Mouse (Mus musculus) left cerebral cortex, postnatal 10 days (tissue): Measurements from ENCODE around the gene Liph. TPM values are rescaled to one million over a fixed set of nuclear protein-coding genes. Genes with fewer than 3 reads are reported as not detected.

Experiments
- total RNA-seq, 2 experiments: library from RNA; stranded (reverse); gene quantifications; 2 replicates each; pipeline ENCODE4 v1.2.3; 2021

Liph gene
- total RNA-seq, 2 experiments from 2014 or later, result 0.24 to 0.36 TPM

Other genes with a start within 250 kb of the Liph start
- 1 to 10 TPM; 1.4 to 1.9 TPM for gene Ehhadh, start 207.9 kb downstream of the Liph start, total RNA-seq
- gene Map3k13, start 201.3 kb downstream of the Liph start, total RNA-seq, result 10 to 100 TPM; 11.3 to 12.2 TPM
- 10 to 100 TPM; 19.8 to 20.5 TPM for gene Tmem41a, start 48.1 kb downstream of the Liph start, total RNA-seq
- gene Senp2, start 13.8 kb upstream of the Liph start, total RNA-seq, result 10 to 100 TPM; 88.2 to 93.6 TPM
- gene Igf2bp2, start 167.6 kb upstream of the Liph start, total RNA-seq, result 1 to 10 TPM; 1.9 to 2.6 TPM